Mouse (Mus musculus) bone marrow macrophage, adult 2 months (primary cell): Measurements from ENCODE around the gene En1.

Source experiments
- CTCF ChIP-seq: IDR thresholded peaks from 2 replicates; pipeline ENCODE4 v1.5.1; 2012; ENCODE audit warnings: low read depth, mild to moderate bottlenecking, low read length, moderate library complexity
- POLR2A ChIP-seq: IDR thresholded peaks from 2 replicates; pipeline ENCODE4 v1.6.1; 2012; ENCODE audit warnings: mild to moderate bottlenecking, low read depth, low read length, borderline replicate concordance

- TF ChIP-seq CTCF = no peak
- no peak for TF ChIP-seq POLR2A
Observed at GRCm38 (mm10) chr1:120606641-120607575, 4.7 kb downstream of the En1 start.
